Mouse (Mus musculus): ENCODE measurements around the gene Fam163b. TPM values are rescaled to one million over a fixed set of nuclear protein-coding genes. Genes with fewer than 3 reads are reported as not detected.

The Fam163b gene
- total and polyA plus RNA-seq, 3 experiments, result not detected

DNA sequence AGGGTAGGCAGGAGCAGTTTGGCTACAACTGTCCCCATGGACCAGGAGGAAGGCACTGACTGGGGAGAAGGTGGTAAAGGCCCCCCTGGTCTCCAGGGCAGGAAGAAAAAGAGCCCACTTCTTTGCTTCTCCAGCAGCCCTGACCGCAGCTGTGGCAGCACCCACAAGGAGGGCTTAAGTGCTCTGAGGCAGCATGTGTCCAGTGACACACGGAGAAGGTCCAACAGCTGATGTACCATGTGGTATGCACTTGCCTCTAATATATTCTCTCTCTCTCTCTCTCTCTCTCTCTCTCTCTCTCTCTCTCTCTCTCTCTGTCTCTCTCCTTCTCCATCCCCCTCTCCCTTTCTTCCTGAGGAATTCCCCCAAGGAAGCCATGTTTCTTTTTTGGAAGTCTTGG lies 70.3 kb downstream of the Fam163b start, which contains the start of gene Mymk:
TSS of gene Mymk (minus strand) at position 202 of the 400 bp plus-strand sequence.
- DNase-seq (ENCODE audit: low read depth, low spot score), result no peak
- no peaks in the 10 kb centered on the region for H3K36me3 ChIP-seq (ENCODE audit: control insufficient read depth in 1 of 2, insufficient read depth in 2 of 2, low read length in 2 of 2)
- H3K4me3 ChIP-seq (ENCODE audit: control insufficient read depth in 1 of 2, insufficient read depth in 1 of 2, low read depth in 2 of 2, low read length in 2 of 2), result no peak within 1 kb of the TSS
- no peaks in the 10 kb centered on the region for H3K9me3 ChIP-seq (replicated peaks; ENCODE audit: insufficient read depth, low read length)
- H3K27ac ChIP-seq (ENCODE audit: control insufficient read depth, low read depth, low read length), result no peak within 1 kb of the TSS
- no peak for TF ChIP-seq E2F4 (IDR thresholded peaks at IDR 0.05; ENCODE audit: borderline replicate concordance, low read depth, low read length)
- TF ChIP-seq EP300 (IDR thresholded peaks at IDR 0.05; ENCODE audit: low read depth in 1 of 2, low read length in 2 of 2), result no peak
- no peak for TF ChIP-seq POLR2A (IDR thresholded peaks at IDR 0.05; ENCODE audit: control insufficient read depth in 1 of 2, insufficient read depth in 1 of 2, low read depth in 1 of 2, low read length in 2 of 2, poor library complexity in 1 of 2)
- TF ChIP-seq POLR2AphosphoS5 (IDR thresholded peaks at IDR 0.05; ENCODE audit: borderline replicate concordance, low read depth, low read length), result no peak
- no peak for TF ChIP-seq HCFC1 (IDR thresholded peaks at IDR 0.05; ENCODE audit: low read depth, low read length)
- no peak for TF ChIP-seq ZKSCAN1 (IDR thresholded peaks at IDR 0.05; ENCODE audit: low read depth, low read length)
- TF ChIP-seq BHLHE40 (IDR thresholded peaks at IDR 0.05; ENCODE audit: borderline replicate concordance, low read depth, low read length), result no peak
- no peak for TF ChIP-seq MYC (IDR thresholded peaks at IDR 0.05; ENCODE audit: low read depth, low read length)
- TF ChIP-seq NRF1 (IDR thresholded peaks at IDR 0.05; ENCODE audit: insufficient read depth, low read depth, low read length, poor library complexity, severe bottlenecking), result no peak
- no peak for TF ChIP-seq ETS1 (IDR thresholded peaks at IDR 0.05; ENCODE audit: low read depth, low read length)
- no peak for TF ChIP-seq RAD21 (IDR thresholded peaks at IDR 0.05; ENCODE audit: low read depth, low read length)
- TF ChIP-seq TAL1 (IDR thresholded peaks at IDR 0.05; ENCODE audit: low read length), result no peak
- no peak for TF ChIP-seq MAFK (IDR thresholded peaks at IDR 0.05; ENCODE audit: borderline replicate concordance, low read depth, low read length)
- no peak for TF ChIP-seq ZC3H11A (IDR thresholded peaks at IDR 0.05; ENCODE audit: low read depth, low read length)
- no peak for TF ChIP-seq ZNF384 (IDR thresholded peaks at IDR 0.05; ENCODE audit: low read depth, low read length)
- TF ChIP-seq RCOR1 (IDR thresholded peaks at IDR 0.05; ENCODE audit: low read depth, low read length), result no peak
- no peaks in the 10 kb centered on the region for H3K79me2 ChIP-seq (ENCODE audit: control insufficient read depth, insufficient read depth, low read length, poor library complexity)
- no peak within 1 kb of the TSS for H3K9ac ChIP-seq (ENCODE audit: control insufficient read depth, low read depth, low read length, poor library complexity, severe bottlenecking)
- H3K27me3 ChIP-seq (ENCODE audit: control insufficient read depth in 1 of 2, insufficient read depth in 2 of 2, low read length in 2 of 2), result peaks cover 0 to 3% of the 10 kb centered on the region in 2 experiments; a peak in 2 of 4 replicates
- H3K4me1 ChIP-seq (ENCODE audit: control insufficient read depth in 1 of 2, insufficient read depth in 2 of 2, low read length in 2 of 2), result no peaks in the 10 kb centered on the region

DNA sequence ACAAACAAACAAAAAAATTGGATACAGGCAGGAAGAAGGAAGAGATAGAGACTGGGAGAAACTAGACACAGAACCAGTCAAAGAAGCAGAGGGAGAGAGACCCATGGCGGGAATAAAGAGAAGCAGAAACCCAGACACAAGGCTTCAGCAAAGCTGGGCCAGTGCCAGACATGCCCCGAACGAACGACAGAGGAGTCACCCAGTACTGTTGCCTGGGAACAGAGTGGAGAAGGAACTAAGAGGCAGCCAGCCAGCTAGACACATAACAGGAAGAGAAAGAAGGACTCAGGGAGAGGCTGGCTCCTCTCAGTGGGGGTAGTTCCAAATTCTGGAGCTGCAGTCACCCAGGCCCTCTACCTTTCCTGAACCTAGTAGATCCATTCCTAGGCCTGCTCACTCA lies 71.2 kb downstream of the Fam163b start:
- H3K36me3 ChIP-seq (ENCODE audit: control insufficient read depth in 1 of 2, insufficient read depth in 2 of 2, low read length in 2 of 2), result no peaks in the 10 kb centered on the region
- H3K79me2 ChIP-seq (ENCODE audit: control insufficient read depth, insufficient read depth, low read length, poor library complexity), result no peaks in the 10 kb centered on the region
- H3K27me3 ChIP-seq (ENCODE audit: control insufficient read depth in 1 of 2, insufficient read depth in 2 of 2, low read length in 2 of 2), result peaks cover 0 to 3% of the 10 kb centered on the region in 2 experiments; a peak in 2 of 4 replicates
- H3K4me3 ChIP-seq (ENCODE audit: control insufficient read depth in 1 of 2, insufficient read depth in 1 of 2, low read depth in 2 of 2, low read length in 2 of 2), result no peak overlapping the region
- H3K9ac ChIP-seq (ENCODE audit: control insufficient read depth, low read depth, low read length, poor library complexity, severe bottlenecking), result no peak overlapping the region
- H3K27ac ChIP-seq (ENCODE audit: control insufficient read depth, low read depth, low read length), result no peak overlapping the region
- H3K4me1 ChIP-seq (ENCODE audit: control insufficient read depth in 1 of 2, insufficient read depth in 2 of 2, low read length in 2 of 2), result no peaks in the 10 kb centered on the region
- no peaks in the 10 kb centered on the region for H3K9me3 ChIP-seq (replicated peaks; ENCODE audit: insufficient read depth, low read length)
- TF ChIP-seq MAZ (IDR thresholded peaks at IDR 0.05; ENCODE audit: low read depth, low read length) (no peak), TBP (IDR thresholded peaks at IDR 0.05; ENCODE audit: low read depth, low read length) (no peak), SIN3A (IDR thresholded peaks at IDR 0.05; ENCODE audit: low read length) (no peak), POLR2AphosphoS5 (IDR thresholded peaks at IDR 0.05; ENCODE audit: borderline replicate concordance, low read depth, low read length) (no peak), CHD1 (IDR thresholded peaks at IDR 0.05; ENCODE audit: low read depth, low read length) (no peak), BHLHE40 (IDR thresholded peaks at IDR 0.05; ENCODE audit: borderline replicate concordance, low read depth, low read length) (no peak), E2F4 (IDR thresholded peaks at IDR 0.05; ENCODE audit: borderline replicate concordance, low read depth, low read length) (no peak), MAFK (IDR thresholded peaks at IDR 0.05; ENCODE audit: borderline replicate concordance, low read depth, low read length) (no peak), USF1 (IDR thresholded peaks at IDR 0.05; ENCODE audit: low read depth, low read length) (no peak), CTCF (IDR thresholded peaks at IDR 0.05 in 2 of 3, conservative IDR thresholded peaks at IDR 0.05 in 1 of 3; ENCODE audit: control insufficient read depth in 1 of 3, insufficient read depth in 1 of 3, low read depth in 2 of 3, low read length in 3 of 3, poor library complexity in 1 of 3, severe bottlenecking in 1 of 3) (no peak), ELF1 (IDR thresholded peaks at IDR 0.05; ENCODE audit: low read depth, low read length) (no peak), ZKSCAN1 (IDR thresholded peaks at IDR 0.05; ENCODE audit: low read depth, low read length) (no peak), SMC3 (IDR thresholded peaks at IDR 0.05; ENCODE audit: low read depth, low read length) (no peak), ETS1 (IDR thresholded peaks at IDR 0.05; ENCODE audit: low read depth, low read length) (no peak), EP300 (IDR thresholded peaks at IDR 0.05; ENCODE audit: low read depth in 1 of 2, low read length in 2 of 2) (no peak), MEF2A (IDR thresholded peaks at IDR 0.05; ENCODE audit: extremely low read depth, insufficient replicate concordance, low read depth, low read length, poor library complexity, severe bottlenecking) (no peak), MXI1 (IDR thresholded peaks at IDR 0.05; ENCODE audit: low read depth, low read length) (no peak), KAT2A (conservative IDR thresholded peaks at IDR 0.05; ENCODE audit: low read depth, low read length) (no peak), ZNF384 (IDR thresholded peaks at IDR 0.05; ENCODE audit: low read depth, low read length) (no peak), POLR2AphosphoS2 (IDR thresholded peaks at IDR 0.05; ENCODE audit: low read length) (no peak)
- DNase-seq (ENCODE audit: low read depth, low spot score), result peak; percentile 67

Measured in MEL (cell line).